Mouse (Mus musculus): Measurements from ENCODE around the gene Fbf1.

- no peak for TF ChIP-seq ZNF384 (IDR thresholded peaks at IDR 0.05; ENCODE audit: low read depth, low read length)
- no peak for TF ChIP-seq ZC3H11A (IDR thresholded peaks at IDR 0.05; ENCODE audit: borderline replicate concordance, low read depth, low read length)
- TF ChIP-seq CHD2 (IDR thresholded peaks at IDR 0.05; ENCODE audit: low read depth, low read length): no peak
- TF ChIP-seq MAFK (IDR thresholded peaks at IDR 0.05; ENCODE audit: insufficient read depth, low read depth, low read length): no peak
These were observed 29.6 kb upstream of the Fbf1 start for GRCm38 (mm10) chr11:116197584-116197906.

All from ES-E14 (cell line).